Mouse (Mus musculus) WW6 (cell line): Measurements from ENCODE around the gene Akap17b.
"Not testable (repeated sequence)": the region's sequence is repeated elsewhere in the genome, so short reads cannot be mapped to it uniquely, and the experiment has no call there.

Experiments used
- DNase-seq: peaks from one replicate; pipeline ENCODE4 v3.0.0-alpha.2; 2013; ENCODE audit warnings: low read depth, low spot score

Gene Akap17b

DNA sequence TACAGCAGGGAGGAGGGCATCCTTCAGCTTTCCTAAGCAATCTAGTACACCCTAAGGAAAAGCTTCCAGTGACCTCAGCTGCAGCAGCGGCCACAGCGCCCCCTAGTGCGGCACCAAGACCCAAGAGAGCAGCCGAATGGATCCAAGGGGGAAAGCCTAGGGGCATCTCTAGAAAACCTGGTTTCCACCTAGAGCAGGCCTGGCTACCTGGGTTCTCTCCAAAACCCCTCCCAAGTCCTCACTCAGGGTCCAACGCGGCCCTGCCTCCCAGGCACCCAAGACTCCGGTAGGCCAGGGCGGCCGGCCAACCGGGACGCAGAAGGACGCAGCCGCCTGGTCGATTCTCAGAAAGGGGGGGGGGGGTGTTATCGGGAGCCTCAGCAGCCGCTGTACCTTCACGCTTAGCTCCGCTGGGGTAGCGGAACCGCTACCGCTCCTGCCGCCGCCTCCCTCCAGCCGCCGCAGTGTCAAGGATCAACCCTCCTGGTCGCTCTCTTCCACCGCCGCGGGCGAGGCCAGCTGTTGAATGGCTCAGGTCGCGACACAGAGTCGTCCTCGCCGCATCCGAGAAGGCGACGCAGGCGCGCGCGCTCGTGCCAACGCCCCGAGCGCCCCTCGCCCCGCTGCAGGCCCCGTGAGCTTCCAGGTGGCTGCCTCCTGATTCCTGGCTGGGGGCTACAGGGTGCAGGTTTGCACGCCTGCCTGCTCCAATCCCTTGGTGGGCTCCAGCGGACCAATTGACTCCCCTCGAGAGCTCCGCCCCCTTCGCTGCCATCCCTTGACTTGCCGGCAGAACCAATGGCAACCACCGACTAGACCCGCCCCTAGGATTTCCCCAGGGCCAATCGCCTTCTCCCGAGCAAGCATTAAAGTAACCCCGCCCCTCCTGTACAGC is at the start of gene Akap17b:
TSS of gene Akap17b (minus strand) at position 739 of the 895 bp plus-strand sequence.
- DNase-seq, result peak; percentile 63

DNA sequence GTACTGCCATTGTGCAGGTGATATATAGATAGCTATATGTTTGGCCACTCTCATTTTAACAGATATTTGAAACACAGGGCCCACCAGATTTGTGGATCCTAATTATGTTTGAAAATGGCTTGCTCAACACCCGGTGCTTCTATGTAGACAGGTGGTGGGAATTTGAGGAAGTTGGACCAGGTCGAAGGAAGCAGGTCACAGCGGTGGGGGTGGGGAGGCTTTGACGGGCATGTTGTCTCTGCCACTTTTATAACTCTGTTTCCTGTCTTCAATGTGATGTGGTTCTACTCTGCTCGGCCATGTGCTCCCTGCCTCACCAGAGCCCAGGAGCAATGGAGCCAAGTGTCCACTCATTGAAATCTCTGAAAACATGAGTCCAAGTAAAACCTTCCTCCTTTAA is 46.2 kb upstream of the Akap17b start:
- no peak for DNase-seq

DNA sequence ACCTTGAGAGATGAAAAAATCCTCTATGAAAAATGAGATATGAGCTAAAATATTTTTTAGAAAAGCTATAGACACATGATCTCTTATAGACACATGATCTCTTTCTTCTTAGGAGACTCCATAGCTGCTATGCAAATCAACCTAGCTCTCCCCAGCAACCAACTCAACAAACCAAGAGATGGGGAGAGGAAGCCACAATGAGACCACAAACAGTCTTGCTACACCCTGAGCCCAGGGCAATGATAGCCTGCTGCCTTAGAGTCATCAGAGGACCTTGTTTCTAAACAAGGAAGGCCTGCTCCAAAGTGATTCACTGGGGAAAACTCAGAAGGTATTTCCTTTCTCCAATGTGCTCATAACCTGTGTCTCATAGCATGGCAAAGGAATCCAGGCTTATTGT is 44.5 kb upstream of the Akap17b start:
- no peak for DNase-seq

DNA sequence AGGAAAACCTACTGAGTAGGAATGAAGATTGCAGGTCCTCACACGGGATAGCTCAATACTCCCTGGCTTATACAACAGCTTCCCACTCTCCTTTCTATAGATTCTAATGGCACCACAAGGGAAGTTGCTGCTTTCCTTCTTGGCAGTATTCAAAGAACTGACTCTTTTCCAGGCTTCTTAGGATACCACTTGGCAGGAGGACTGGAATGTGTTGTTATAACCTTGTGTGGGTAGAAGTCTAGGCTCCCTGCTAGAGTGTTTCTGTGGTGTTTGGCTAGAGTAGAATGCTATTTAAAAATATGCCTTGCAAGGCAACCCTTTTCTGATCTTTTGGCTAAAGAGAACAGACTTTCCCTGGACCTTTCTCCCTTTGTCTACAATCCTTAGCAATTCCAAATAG is 31.6 kb upstream of the Akap17b start:
- no peak for DNase-seq

DNA sequence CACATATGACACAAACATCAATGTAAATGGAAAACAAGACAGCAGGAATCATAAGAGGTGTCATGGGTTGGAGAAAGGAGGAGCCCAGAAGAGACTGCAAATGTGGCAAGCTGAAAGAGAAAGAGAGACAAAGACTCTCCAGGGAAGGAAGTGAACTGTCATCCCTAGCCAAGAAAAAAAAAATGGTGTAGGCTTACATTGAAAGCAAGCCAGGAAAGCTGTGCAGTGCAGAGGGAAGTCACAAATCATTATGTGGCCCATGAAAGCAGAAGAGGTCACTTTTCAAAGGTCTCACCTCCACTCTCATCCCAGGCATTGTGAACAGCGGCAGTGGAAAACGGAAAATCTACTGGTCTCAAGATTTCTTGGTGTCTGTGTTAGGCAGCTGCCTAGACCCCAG is 27.5 kb upstream of the Akap17b start:
- DNase-seq, result no peak

DNA sequence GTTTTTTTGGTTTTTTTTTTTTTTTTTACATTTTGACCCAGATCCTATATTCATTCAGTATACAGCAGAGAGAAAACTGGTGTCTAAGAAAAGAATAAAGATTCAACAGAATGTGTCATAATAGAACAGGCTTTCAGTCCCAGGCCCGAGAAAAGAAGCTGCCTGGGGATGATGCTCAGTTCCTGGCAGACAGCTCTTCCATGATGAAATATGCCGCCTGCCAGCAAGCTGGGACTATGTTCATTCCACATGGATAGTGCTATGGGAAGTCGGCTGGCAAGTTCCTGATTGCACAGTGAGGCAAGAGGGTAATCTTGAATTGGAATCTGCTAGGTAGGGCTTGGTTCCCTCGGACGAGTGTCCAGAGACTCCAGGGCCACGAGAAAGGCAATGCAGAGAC is 5.1 kb downstream of the Akap17b start:
- no peak for DNase-seq

DNA sequence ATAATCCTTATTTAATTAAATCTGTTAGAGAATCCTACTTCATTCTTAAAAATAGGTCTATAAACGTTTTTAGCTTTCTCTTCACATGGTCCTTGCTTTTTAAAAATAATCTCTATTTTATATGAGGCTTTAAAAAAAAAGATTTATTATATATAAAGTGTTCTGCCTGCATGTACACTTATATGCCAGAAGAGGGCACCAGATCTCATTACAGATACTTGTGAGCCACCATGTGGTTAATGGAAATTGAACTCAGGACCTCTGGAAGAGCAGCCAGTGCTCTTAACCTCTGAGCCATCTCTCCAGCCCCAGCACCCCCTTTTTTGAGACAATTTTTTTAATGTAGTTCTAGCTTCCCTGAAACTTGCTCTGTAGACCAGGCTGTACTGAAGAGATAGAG is 14.4 kb downstream of the Akap17b start:
- DNase-seq, result no peak

DNA sequence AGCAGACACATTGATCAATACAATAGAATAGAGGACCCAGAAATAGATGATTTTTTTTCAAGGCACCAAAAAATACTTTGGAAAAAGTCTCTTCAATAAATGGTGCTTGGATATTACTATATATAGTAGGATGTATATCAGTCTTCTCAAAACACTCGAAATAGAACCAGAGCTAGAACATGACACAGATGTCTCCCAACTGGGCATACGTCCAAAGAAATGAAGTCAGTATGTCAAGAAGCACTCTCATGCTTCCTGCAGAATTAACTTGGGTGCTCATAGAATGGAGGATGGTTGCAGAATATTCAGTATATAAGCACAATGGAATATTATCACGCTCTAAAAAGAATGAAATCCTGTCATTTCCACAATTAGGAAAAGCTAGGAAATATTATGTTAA is 17.1 kb downstream of the Akap17b start:
- no peak for DNase-seq

DNA sequence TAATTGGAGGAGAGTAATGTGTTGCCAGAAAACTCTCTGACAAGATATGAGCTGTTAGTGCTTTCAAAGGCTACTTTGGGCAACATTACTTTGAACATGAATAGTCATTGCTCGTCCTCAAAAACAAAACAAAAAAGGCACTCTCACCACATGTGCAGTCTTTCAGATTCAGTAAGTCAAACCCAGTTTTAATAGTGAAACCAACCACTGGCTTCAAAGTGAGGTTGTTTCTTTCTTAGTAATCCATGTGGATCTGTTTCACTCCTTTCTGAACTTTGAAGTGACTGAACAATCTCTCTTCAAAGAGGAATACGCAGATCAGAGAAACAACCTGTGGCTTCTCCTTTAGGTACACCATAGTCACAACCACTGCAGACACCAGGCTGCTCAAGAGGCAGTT is 36.1 kb downstream of the Akap17b start:
- DNase-seq, result no peak

DNA sequence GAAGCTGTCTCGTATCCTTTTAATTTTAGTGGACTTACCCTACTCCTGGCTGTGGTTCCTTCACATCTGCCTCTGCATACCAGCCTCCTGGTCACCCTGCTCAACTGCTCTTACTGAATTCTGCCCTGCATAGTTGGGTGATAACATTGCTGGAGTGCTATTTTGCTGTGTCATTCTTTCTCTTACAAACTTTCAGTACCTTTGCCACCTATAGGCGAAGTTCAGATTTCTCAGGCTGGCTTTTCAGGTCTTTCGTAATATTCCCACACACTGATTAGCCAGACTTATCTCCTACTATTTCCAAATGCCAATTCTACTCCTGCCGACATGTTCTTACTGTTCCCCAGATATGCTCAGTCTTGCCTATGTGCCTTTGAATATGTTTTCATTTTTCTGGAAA is 41.2 kb downstream of the Akap17b start:
- no peak for DNase-seq

DNA sequence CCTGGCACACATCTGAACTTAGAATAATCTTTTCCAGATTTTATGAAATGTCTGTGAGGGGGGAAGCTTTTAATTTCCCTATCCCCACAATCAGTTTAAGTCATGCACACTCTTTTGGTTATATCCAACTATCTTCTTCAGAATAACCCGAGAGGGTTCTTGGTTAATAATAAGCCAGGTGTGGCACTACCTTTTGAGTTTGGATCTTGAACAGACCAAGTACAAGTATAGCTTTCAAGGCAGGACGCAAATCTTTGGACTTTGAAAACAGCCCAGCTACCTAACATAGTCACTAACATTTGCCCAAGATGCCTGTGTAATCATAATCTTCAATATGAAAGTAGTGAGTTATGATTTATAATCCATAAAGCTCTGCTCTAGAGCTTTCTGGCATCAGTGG is 42.3 kb downstream of the Akap17b start:
- no peak for DNase-seq

DNA sequence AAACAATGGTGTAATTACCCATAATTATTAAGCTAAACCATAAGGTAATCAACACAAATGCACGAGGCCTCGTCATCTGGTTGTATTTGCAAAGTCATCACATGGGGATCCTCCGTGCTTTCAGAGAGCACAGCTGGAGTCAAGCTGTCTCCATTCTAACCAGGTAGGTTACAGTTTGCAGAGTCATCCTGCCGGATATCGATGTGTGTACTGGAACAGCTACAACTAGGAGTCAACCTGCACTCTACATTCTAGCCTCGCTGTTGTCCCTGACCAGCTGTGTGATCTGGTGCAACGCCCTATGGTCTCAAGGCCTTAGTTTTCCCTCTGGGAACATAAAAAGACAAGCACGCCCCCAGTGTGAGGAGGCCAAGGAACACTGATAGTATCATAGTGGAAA is 45.1 kb downstream of the Akap17b start:
- DNase-seq, result no peak

DNA sequence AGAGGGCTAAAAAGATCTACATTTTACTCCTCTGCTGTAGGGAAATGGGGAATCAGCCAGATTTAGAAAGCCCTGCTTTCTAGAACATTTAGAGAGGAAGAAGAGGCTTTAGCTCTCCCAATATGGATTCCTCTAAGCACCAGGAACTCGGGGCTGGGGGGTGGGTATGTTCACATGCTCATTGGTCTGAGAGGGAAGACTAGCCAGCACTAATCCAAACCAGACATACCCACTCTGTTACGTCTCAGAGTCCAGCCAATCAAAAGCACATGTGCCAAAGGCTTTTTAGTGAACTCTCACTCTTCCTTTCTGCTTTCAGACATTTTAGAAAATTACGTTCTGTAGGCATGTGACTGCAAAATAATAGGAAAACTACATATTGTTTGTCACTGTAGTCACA is 45.5 kb downstream of the Akap17b start:
- no peak for DNase-seq

DNA sequence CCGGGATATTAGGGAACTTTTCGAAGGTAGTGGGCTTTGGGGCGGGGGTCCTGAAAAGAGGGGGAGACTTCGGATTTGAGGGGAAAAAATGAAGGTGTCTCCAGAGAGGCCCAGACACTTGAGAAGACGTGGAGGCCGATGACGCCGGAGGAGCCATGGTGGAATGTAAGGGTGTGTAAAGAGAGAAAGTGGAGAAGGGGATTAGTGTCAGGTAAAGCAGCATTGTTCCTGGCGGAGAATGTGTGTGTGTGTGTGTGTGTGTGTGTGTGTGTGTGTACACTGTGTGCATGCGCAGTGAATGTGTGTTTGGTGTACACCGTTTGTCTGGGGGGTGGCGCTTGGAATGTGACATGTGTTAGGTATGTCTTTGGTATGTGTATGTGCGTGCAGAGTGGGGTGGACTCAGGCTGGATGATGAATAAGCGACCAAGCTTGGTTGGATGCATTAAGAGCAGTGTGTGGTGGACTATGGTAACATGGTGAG is 46.3 kb downstream of the Akap17b start:
- DNase-seq, result no peak

DNA sequence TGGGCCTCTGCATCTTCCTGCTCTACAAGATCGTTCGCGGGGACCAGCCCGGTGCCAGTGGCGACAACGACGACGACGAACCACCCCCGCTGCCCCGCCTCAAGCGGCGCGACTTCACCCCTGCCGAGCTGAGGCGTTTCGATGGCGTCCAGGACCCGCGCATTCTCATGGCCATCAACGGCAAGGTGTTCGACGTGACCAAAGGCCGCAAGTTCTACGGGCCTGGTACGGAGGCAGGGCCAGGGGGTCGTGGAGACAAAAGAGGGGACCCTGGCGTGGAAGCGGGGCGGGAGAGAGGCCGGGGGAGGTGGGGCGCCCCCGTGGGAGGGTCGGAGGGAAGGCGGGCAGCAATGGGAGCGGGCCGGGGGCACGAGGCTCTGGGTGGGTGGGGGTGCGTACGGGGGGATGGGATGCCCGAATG is 46.8 kb downstream of the Akap17b start:
- DNase-seq, result no peak

DNA sequence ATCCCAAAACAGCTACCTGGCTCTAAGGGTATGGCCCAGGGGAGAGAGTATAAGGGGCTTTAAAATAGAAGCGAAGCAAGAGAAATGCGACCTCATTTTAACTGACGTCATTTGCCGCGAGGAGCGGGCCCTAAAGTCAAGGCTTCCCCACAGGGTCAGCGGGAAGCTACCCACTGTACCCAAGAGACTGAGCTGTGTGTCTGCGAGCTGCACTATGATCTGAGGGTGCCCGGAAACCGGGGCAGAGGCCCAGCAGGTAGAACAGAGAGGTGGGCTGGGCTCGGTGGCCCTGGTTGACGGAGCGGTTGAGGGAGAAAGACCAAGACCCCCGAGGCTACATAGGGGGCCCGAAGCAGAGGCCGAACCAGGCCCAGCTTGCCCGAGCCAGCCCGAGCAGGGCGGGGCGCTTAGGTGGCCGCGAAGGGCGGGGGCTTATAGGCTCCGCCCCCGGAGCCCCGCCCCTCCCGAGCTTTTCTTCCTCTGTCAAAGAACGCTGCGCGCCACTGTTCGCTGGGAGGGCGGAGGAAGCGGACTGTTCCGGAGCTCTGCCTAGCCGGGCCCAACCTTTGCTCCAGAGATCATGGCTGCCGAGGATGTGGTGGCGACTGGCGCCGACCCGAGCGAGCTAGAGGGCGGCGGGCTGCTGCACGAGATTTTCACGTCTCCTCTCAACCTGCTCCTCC is 47.3 kb downstream of the Akap17b start, which contains the start of gene Pgrmc1:
TSS of gene Pgrmc1 (plus strand) at position 500 of the 683 bp plus-strand sequence.
- peak; percentile 36 for DNase-seq

DNA sequence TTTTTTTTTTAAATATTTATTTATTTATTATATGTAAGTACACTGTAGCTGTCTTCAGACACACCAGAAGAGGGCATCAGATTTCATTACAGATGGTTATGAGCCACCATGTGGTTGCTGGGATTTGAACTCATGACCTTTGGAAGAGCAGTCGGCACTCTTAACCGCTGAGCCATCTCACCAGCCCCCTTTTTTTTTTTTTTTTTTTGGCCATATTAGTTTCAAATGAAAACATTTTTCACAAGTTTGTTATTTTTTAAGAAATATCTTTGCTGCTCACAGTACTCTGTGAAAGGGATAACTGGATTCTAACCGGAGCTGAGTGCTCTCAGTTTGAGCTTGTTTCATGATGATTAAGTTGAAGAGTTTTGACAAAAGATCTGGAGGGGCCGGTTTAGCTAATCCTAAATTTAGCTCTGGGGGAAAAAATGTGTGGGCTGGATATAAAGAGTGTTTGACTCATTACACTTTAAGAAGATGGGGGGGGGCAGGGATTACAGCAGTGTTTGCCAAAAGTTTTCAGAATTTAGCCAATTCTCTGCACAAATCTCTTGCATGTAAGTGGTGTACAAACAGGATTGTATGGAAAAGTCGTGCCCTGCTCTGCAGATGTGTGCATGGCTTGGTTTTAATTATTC is 48.6 kb downstream of the Akap17b start:
- DNase-seq, result not testable (repeated sequence)

DNA sequence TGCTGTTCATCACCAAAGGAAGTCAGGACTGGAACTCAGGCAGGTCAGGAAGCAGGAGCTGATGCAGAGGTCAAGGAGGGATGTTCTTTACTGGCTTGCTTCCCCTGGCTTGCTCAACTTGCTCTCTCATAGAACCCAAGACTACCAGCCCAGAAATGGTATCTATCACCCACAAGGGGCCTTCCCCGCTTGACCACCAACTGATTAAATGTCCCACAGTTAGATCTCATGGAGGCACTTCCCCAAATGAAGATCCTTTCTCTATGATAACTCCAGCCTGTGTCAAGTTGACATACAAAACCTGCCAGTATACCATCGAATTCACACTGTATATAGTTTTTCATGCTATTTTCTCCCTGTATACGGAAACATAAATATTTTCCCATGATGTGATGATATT is 49.9 kb downstream of the Akap17b start:
- DNase-seq, result no peak

DNA sequence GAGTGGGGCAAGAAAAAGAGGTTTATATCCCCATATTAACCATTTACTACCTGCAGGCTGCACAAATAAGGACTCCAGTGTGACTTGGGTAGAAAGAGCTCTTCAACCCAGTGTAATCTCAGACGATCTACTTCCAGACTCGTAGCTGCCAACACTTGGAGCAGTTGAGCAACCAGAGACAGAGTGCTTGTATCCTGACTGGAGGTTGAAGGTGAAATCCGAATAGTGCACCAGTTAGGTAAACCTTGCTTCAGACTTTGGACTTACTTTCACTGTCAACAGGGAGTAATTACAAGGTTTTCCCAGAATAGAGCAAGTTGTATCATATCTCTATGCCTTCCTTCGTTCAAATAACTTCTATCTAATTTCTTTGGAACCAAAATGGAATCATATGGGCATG is 53.7 kb downstream of the Akap17b start:
- DNase-seq, result no peak

DNA sequence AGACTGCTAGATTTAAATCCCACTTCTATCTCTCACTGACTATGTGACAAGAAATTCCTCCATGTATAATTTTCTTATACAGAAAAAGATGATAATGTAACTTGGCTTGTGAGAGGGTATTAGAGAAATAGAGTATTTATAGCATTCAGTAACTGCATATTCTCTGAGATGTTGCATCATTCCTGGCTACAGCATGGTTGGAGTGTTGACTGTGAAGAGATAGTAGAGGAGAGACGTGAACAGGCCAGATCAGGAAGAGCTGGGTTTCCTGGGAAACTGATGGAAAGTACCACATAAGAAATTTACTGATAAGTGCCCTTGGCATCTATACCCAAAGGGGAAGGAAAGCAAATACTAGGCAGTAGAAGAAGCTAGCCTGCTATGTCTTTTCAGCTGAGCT is 54.1 kb downstream of the Akap17b start:
- DNase-seq, result no peak

DNA sequence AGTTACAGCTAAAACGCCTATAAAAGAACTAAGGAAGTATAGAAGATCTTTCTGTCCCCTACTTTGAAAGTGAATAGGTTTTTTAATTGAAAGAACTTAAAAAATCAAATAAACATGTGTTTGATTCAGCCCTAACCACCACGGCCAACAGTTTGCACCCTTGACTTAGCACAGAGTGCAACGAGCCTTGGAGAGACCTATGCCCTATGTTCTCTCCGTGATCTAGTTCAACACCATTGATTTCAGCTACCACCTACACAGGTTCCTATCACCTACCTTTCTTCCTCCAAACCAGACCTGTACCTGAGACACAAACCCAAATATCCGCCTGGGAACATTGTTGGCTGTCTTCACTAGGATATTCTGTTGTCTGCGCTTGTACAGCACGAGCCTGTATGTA is 54.9 kb downstream of the Akap17b start:
- no peak for DNase-seq
